Mouse (Mus musculus): Measurements from ENCODE around the gene Ltb. TPM values are rescaled to one million over a fixed set of nuclear protein-coding genes. Genes with fewer than 3 reads are reported as not detected.

Gene Ltb
- polyA plus RNA-seq, 1 experiment from 2014 or later: 0.29 TPM

Small RNAs within 50 kb of the gene (microRNA-seq; reads per million reads assigned to microRNA genes)
- gene Mir6973a (not detected), gene Mir6974 (not detected), gene Mir6975 (2.7 reads per million, percentile 10 among the genes with 10 or more reads in this experiment)

Other genes with a start within 250 kb of the Ltb start
- gene Hspa1b, start 235.2 kb upstream of the Ltb start, polyA plus RNA-seq (2014; fragmentation: Nextera tagmentation; extraction: Ambion mirVana): 0.34 and 0.56 TPM in 2 replicates
- not detected in 2 replicates for gene Gm20481, start 224.5 kb upstream of the Ltb start, polyA plus RNA-seq (2014; fragmentation: Nextera tagmentation; extraction: Ambion mirVana)
- gene Hspa1a, start 222.3 kb upstream of the Ltb start, polyA plus RNA-seq (2014; fragmentation: Nextera tagmentation; extraction: Ambion mirVana): 7.5 and 11.6 TPM in 2 replicates
- 1.9 TPM in 2 replicates for gene Hspa1l, start 221.7 kb upstream of the Ltb start, polyA plus RNA-seq (2014; fragmentation: Nextera tagmentation; extraction: Ambion mirVana)
- gene Lsm2, start 212.6 kb upstream of the Ltb start, polyA plus RNA-seq (2014; fragmentation: Nextera tagmentation; extraction: Ambion mirVana): 92.9 and 97.8 TPM in 2 replicates
- 51.0 and 51.6 TPM in 2 replicates for gene Vars, start 193.5 kb upstream of the Ltb start, polyA plus RNA-seq (2014; fragmentation: Nextera tagmentation; extraction: Ambion mirVana)
- gene Vwa7, start 177.9 kb upstream of the Ltb start, polyA plus RNA-seq (2014; fragmentation: Nextera tagmentation; extraction: Ambion mirVana): 0.13 and 0.16 TPM in 2 replicates
- 1.4 and 1.7 TPM in 2 replicates for gene Sapcd1, start 166.4 kb upstream of the Ltb start, polyA plus RNA-seq (2014; fragmentation: Nextera tagmentation; extraction: Ambion mirVana)
- 1.5 and 2.4 TPM in 2 replicates for gene Msh5, start 147.7 kb upstream of the Ltb start, polyA plus RNA-seq (2014; fragmentation: Nextera tagmentation; extraction: Ambion mirVana)
- gene Clic1, start 144.5 kb upstream of the Ltb start, polyA plus RNA-seq (2014; fragmentation: Nextera tagmentation; extraction: Ambion mirVana): 23.8 and 24.7 TPM in 2 replicates
- gene Ddah2, start 135.4 kb upstream of the Ltb start, polyA plus RNA-seq (2014; fragmentation: Nextera tagmentation; extraction: Ambion mirVana): 295 and 328 TPM in 2 replicates
- not detected in 2 replicates for gene Ly6g6c, start 129.1 kb upstream of the Ltb start, polyA plus RNA-seq (2014; fragmentation: Nextera tagmentation; extraction: Ambion mirVana)
- 0.21 and 0.42 TPM in 2 replicates for gene Mpig6b, start 128.3 kb upstream of the Ltb start, polyA plus RNA-seq (2014; fragmentation: Nextera tagmentation; extraction: Ambion mirVana)
- gene Ly6g6e, start 117.5 kb upstream of the Ltb start, polyA plus RNA-seq (2014; fragmentation: Nextera tagmentation; extraction: Ambion mirVana): not detected in 2 replicates
- gene Ly6g6d, start 116.4 kb upstream of the Ltb start, polyA plus RNA-seq (2014; fragmentation: Nextera tagmentation; extraction: Ambion mirVana): 0.82 and 0.94 TPM in 2 replicates
- 0.23 TPM in 1 of 2 replicates, not detected in the other for gene Ly6g6f, start 108.8 kb upstream of the Ltb start, polyA plus RNA-seq (2014; fragmentation: Nextera tagmentation; extraction: Ambion mirVana)
- 86.8 and 89.1 TPM in 2 replicates for gene Abhd16a, start 105.2 kb upstream of the Ltb start, polyA plus RNA-seq (2014; fragmentation: Nextera tagmentation; extraction: Ambion mirVana)
- gene Ly6g5c, start 86.2 kb upstream of the Ltb start, polyA plus RNA-seq (2014; fragmentation: Nextera tagmentation; extraction: Ambion mirVana): not detected in 2 replicates
- 0.44 and 1.0 TPM in 2 replicates for gene Ly6g5b, start 79.0 kb upstream of the Ltb start, polyA plus RNA-seq (2014; fragmentation: Nextera tagmentation; extraction: Ambion mirVana)
- 21.9 and 22.0 TPM in 2 replicates for gene Gpank1, start 73.0 kb upstream of the Ltb start, polyA plus RNA-seq (2014; fragmentation: Nextera tagmentation; extraction: Ambion mirVana)
- gene Csnk2b, start 72.4 kb upstream of the Ltb start, polyA plus RNA-seq (2014; fragmentation: Nextera tagmentation; extraction: Ambion mirVana): 321 and 339 TPM in 2 replicates
- gene D17H6S53E, start 68.1 kb upstream of the Ltb start, polyA plus RNA-seq (2014; fragmentation: Nextera tagmentation; extraction: Ambion mirVana): 6.0 and 6.2 TPM in 2 replicates
- gene Apom, start 62.4 kb upstream of the Ltb start, polyA plus RNA-seq (2014; fragmentation: Nextera tagmentation; extraction: Ambion mirVana): 0.39 TPM in 1 of 2 replicates, not detected in the other
- 90.2 and 98.2 TPM in 2 replicates for gene Bag6, start 59.3 kb upstream of the Ltb start, polyA plus RNA-seq (2014; fragmentation: Nextera tagmentation; extraction: Ambion mirVana)
- 152 and 168 TPM in 2 replicates for gene Prrc2a, start 29.5 kb upstream of the Ltb start, polyA plus RNA-seq (2014; fragmentation: Nextera tagmentation; extraction: Ambion mirVana)
- 7.8 and 8.7 TPM in 2 replicates for gene Aif1, start 18.4 kb upstream of the Ltb start, polyA plus RNA-seq (2014; fragmentation: Nextera tagmentation; extraction: Ambion mirVana)
- 8.2 and 13.3 TPM in 2 replicates for gene Lst1, start 6.0 kb upstream of the Ltb start, polyA plus RNA-seq (2014; fragmentation: Nextera tagmentation; extraction: Ambion mirVana)
- not detected in 2 replicates for gene Tnf, start 7.6 kb downstream of the Ltb start, polyA plus RNA-seq (2014; fragmentation: Nextera tagmentation; extraction: Ambion mirVana)
- 0.23 and 0.55 TPM in 2 replicates for gene Lta, start 10.9 kb downstream of the Ltb start, polyA plus RNA-seq (2014; fragmentation: Nextera tagmentation; extraction: Ambion mirVana)
- gene Gm16181, start 26.4 kb downstream of the Ltb start, polyA plus RNA-seq (2014; fragmentation: Nextera tagmentation; extraction: Ambion mirVana): not detected in 2 replicates
- 122 and 138 TPM in 2 replicates for gene Atp6v1g2, start 39.2 kb downstream of the Ltb start, polyA plus RNA-seq (2014; fragmentation: Nextera tagmentation; extraction: Ambion mirVana)
- 3.5 and 3.8 TPM in 2 replicates for gene Nfkbil1, start 41.4 kb downstream of the Ltb start, polyA plus RNA-seq (2014; fragmentation: Nextera tagmentation; extraction: Ambion mirVana)
- gene Ddx39b, start 47.3 kb downstream of the Ltb start, polyA plus RNA-seq (2014; fragmentation: Nextera tagmentation; extraction: Ambion mirVana): 341 and 346 TPM in 2 replicates
- gene H2-D1, start 68.3 kb downstream of the Ltb start, polyA plus RNA-seq (2014; fragmentation: Nextera tagmentation; extraction: Ambion mirVana): 95.5 and 98.1 TPM in 2 replicates
- gene H2-Q1, start 126.0 kb downstream of the Ltb start, polyA plus RNA-seq (2014; fragmentation: Nextera tagmentation; extraction: Ambion mirVana): 0.25 and 0.27 TPM in 2 replicates
- gene H2-Q2, start 147.8 kb downstream of the Ltb start, polyA plus RNA-seq (2014; fragmentation: Nextera tagmentation; extraction: Ambion mirVana): 3.0 and 3.1 TPM in 2 replicates
- 0.59 and 0.74 TPM in 2 replicates for gene H2-Q4, start 185.2 kb downstream of the Ltb start, polyA plus RNA-seq (2014; fragmentation: Nextera tagmentation; extraction: Ambion mirVana)
- gene H2-Q6, start 230.4 kb downstream of the Ltb start, polyA plus RNA-seq (2014; fragmentation: Nextera tagmentation; extraction: Ambion mirVana): 0.44 and 0.71 TPM in 2 replicates
- 2.8 and 2.9 TPM in 2 replicates for gene H2-Q7, start 244.7 kb downstream of the Ltb start, polyA plus RNA-seq (2014; fragmentation: Nextera tagmentation; extraction: Ambion mirVana)

Measured in hindbrain, embryonic 14.5 days (tissue).